Mouse (Mus musculus): ENCODE measurements around the gene Zfp616. TPM values are rescaled to one million over a fixed set of nuclear protein-coding genes. Genes with fewer than 3 reads are reported as not detected.

Gene Zfp616
- total RNA-seq, 1 experiment, result not detected

GRCm38 (mm10) chr11:74101507-74101906, 31.8 kb downstream of the Zfp616 start:
- H3K9me3 ChIP-seq (ENCODE audit: control insufficient read depth, insufficient read depth, low read depth, low read length), result no peaks in the 10 kb centered on the region
- no peak overlapping the region for H3K27ac ChIP-seq (ENCODE audit: insufficient read depth, low read depth, low read length, poor library complexity, severe bottlenecking)
- DNase-seq (ENCODE audit: low read depth, low spot score), result no peak
- no peaks in the 10 kb centered on the region for H3K36me3 ChIP-seq (ENCODE audit: control insufficient read depth, insufficient read depth, low read length, poor library complexity, severe bottlenecking)
- no peak overlapping the region for H3K9ac ChIP-seq (ENCODE audit: insufficient read depth, low read depth, low read length, poor library complexity, severe bottlenecking)
- in situ Hi-C loops (cut with MboI; ENCODE audit: low sequenced_read_pairs in 2 of 2, unreplicated experiment in 2 of 2), result no loop called here
- H3K4me3 ChIP-seq (ENCODE audit: insufficient read depth in 1 of 2, low read depth in 1 of 2, low read length in 2 of 2, poor library complexity in 1 of 2, severe bottlenecking in 1 of 2), result no peak overlapping the region
- TF ChIP-seq HCFC1 (IDR thresholded peaks at IDR 0.05; ENCODE audit: borderline replicate concordance, insufficient read depth, low read length) (no peak), MAFK (IDR thresholded peaks at IDR 0.05; ENCODE audit: insufficient read depth, low read depth, low read length) (no peak), ZC3H11A (IDR thresholded peaks at IDR 0.05; ENCODE audit: borderline replicate concordance, low read depth, low read length) (no peak), ZNF384 (IDR thresholded peaks at IDR 0.05; ENCODE audit: low read depth, low read length) (no peak), CHD2 (IDR thresholded peaks at IDR 0.05; ENCODE audit: low read depth, low read length) (no peak)
- H3K4me1 ChIP-seq (ENCODE audit: control insufficient read depth in 2 of 2, insufficient read depth in 2 of 2, low read length in 2 of 2, poor library complexity in 1 of 2), result peaks cover 0 to 2% of the 10 kb centered on the region in 2 experiments; a peak in 1 of 4 replicates

- in situ Hi-C loops (cut with MboI; ENCODE audit: low sequenced_read_pairs in 2 of 2, unreplicated experiment in 2 of 2), result no loop called here
- H3K36me3 ChIP-seq (ENCODE audit: control insufficient read depth, insufficient read depth, low read length, poor library complexity, severe bottlenecking), result no peaks in the 10 kb centered on the region
- DNase-seq (ENCODE audit: low read depth, low spot score), result peak; percentile 30
- H3K9me3 ChIP-seq (ENCODE audit: control insufficient read depth, insufficient read depth, low read depth, low read length), result no peaks in the 10 kb centered on the region
- TF ChIP-seq HCFC1 (IDR thresholded peaks at IDR 0.05; ENCODE audit: borderline replicate concordance, insufficient read depth, low read length), result no peak
- TF ChIP-seq ZNF384 (IDR thresholded peaks at IDR 0.05; ENCODE audit: low read depth, low read length), result no peak
- TF ChIP-seq CHD2 (IDR thresholded peaks at IDR 0.05; ENCODE audit: low read depth, low read length), result no peak
- no peak for TF ChIP-seq ZC3H11A (IDR thresholded peaks at IDR 0.05; ENCODE audit: borderline replicate concordance, low read depth, low read length)
- no peak for TF ChIP-seq MAFK (IDR thresholded peaks at IDR 0.05; ENCODE audit: insufficient read depth, low read depth, low read length)
- no peak overlapping the region for H3K27ac ChIP-seq (ENCODE audit: insufficient read depth, low read depth, low read length, poor library complexity, severe bottlenecking)
- H3K4me1 ChIP-seq (ENCODE audit: control insufficient read depth in 2 of 2, insufficient read depth in 2 of 2, low read length in 2 of 2, poor library complexity in 1 of 2), result peaks cover 0 to 2% of the 10 kb centered on the region in 2 experiments; a peak in 1 of 4 replicates
- H3K4me3 ChIP-seq (ENCODE audit: insufficient read depth in 1 of 2, low read depth in 1 of 2, low read length in 2 of 2, poor library complexity in 1 of 2, severe bottlenecking in 1 of 2), result no peak overlapping the region
- no peak overlapping the region for H3K9ac ChIP-seq (ENCODE audit: insufficient read depth, low read depth, low read length, poor library complexity, severe bottlenecking)
Measured at GRCm38 (mm10) chr11:74105066-74105465, 35.3 kb downstream of the Zfp616 start.

- Histone ChIP-seq H3K9ac (ENCODE audit: insufficient read depth, low read depth, low read length, poor library complexity, severe bottlenecking) (no peak within 1 kb of the TSS), H3K36me3 (ENCODE audit: control insufficient read depth, insufficient read depth, low read length, poor library complexity, severe bottlenecking) (no peaks in the 10 kb centered on the region), H3K4me1 (ENCODE audit: control insufficient read depth in 2 of 2, insufficient read depth in 2 of 2, low read length in 2 of 2, poor library complexity in 1 of 2) (no peaks in the 10 kb centered on the region), H3K4me3 (ENCODE audit: insufficient read depth in 1 of 2, low read depth in 1 of 2, low read length in 2 of 2, poor library complexity in 1 of 2, severe bottlenecking in 1 of 2) (no peak within 1 kb of the TSS), H3K27ac (ENCODE audit: insufficient read depth, low read depth, low read length, poor library complexity, severe bottlenecking) (no peak within 1 kb of the TSS), H3K9me3 (ENCODE audit: control insufficient read depth, insufficient read depth, low read depth, low read length) (peaks cover 3% of the 10 kb centered on the region; the same call in 1 of the 2 replicates)
- TF ChIP-seq CHD2 (IDR thresholded peaks at IDR 0.05; ENCODE audit: low read depth, low read length) (no peak), MAFK (IDR thresholded peaks at IDR 0.05; ENCODE audit: insufficient read depth, low read depth, low read length) (no peak), ZNF384 (IDR thresholded peaks at IDR 0.05; ENCODE audit: low read depth, low read length) (no peak), HCFC1 (IDR thresholded peaks at IDR 0.05; ENCODE audit: borderline replicate concordance, insufficient read depth, low read length) (no peak), ZC3H11A (IDR thresholded peaks at IDR 0.05; ENCODE audit: borderline replicate concordance, low read depth, low read length) (no peak)
- in situ Hi-C loops (cut with MboI; ENCODE audit: low sequenced_read_pairs in 2 of 2, unreplicated experiment in 2 of 2), result no loop called here
- no peak for DNase-seq (ENCODE audit: low read depth, low spot score)
Measured at GRCm38 (mm10) chr11:74113412-74113811, 43.7 kb downstream of the Zfp616 start, which contains the start of gene Olfr401. Gene Olfr401 (plus strand): TSS chr11:74113712.

Other genes starting within 250 kb of the Zfp616 start
- gene Olfr393, start 218.5 kb upstream of the Zfp616 start, total RNA-seq (2012; rRNA removed), result not detected in 2 replicates
- not detected in 2 replicates for gene Olfr394, start 179.2 kb upstream of the Zfp616 start, total RNA-seq (2012; rRNA removed)
- not detected in 2 replicates for gene Olfr395, start 160.7 kb upstream of the Zfp616 start, total RNA-seq (2012; rRNA removed)
- not detected in 2 replicates for gene Olfr23, start 133.3 kb upstream of the Zfp616 start, total RNA-seq (2012; rRNA removed)
- not detected in 2 replicates for gene Olfr397, start 109.1 kb upstream of the Zfp616 start, total RNA-seq (2012; rRNA removed)
- not detected in 2 replicates for gene Olfr398, start 79.5 kb upstream of the Zfp616 start, total RNA-seq (2012; rRNA removed)
- not detected in 2 replicates for gene Olfr139, start 13.4 kb upstream of the Zfp616 start, total RNA-seq (2012; rRNA removed)
- gene Olfr399, start 13.3 kb upstream of the Zfp616 start, total RNA-seq (2012; rRNA removed), result not detected in 2 replicates
- not detected in 2 replicates for gene Olfr401, start 43.8 kb downstream of the Zfp616 start, total RNA-seq (2012; rRNA removed)
- gene Olfr402, start 83.6 kb downstream of the Zfp616 start, total RNA-seq (2012; rRNA removed), result not detected in 2 replicates
- gene Olfr403, start 116.3 kb downstream of the Zfp616 start, total RNA-seq (2012; rRNA removed), result not detected in 2 replicates
- not detected in 2 replicates for gene Olfr43, start 141.4 kb downstream of the Zfp616 start, total RNA-seq (2012; rRNA removed)
- gene Olfr406, start 189.9 kb downstream of the Zfp616 start, total RNA-seq (2012; rRNA removed), result not detected in 2 replicates
- not detected in 2 replicates for gene Olfr59, start 213.8 kb downstream of the Zfp616 start, total RNA-seq (2012; rRNA removed)

Measured in ES-E14 (cell line).